Mouse (Mus musculus): ENCODE measurements at regions not wholly inside any gene's neighbourhood (a gene's known extent, or its start where the extent isn't known, plus 50 kb on each side); places are given as distances from the start of the nearest gene placed in this dataset.
A peak's percentile ranks its signal among the peaks of the same experiment; 100 is the strongest.
"Not testable (repeated sequence)": the region's sequence is repeated elsewhere in the genome, so short reads cannot be mapped to it uniquely, and the experiment has no call there.

DNA sequence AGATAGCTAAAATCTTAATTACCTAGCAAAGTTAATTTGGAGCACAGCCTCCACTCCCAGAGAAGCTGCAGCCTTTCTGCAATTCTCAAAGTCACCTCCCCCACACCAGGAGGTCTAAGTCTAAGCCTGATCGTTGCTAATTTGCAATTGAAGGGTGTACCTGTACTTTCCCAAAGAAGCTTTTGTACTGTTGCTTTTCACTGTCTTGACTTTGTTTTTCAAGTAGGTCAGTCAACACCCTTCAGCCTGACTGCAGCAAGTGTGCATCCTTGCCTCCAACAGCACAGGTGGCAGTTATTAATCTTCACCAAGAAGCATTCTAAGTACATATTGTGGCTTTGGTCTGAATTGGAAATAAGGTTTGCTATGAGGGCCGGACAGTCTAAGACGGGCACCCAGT is 91.7 kb upstream of the Slc22a30 start:
- not testable (repeated sequence) for ATAC-seq (replicated peaks; ENCODE audit: low FRiP score, poor library complexity, severe bottlenecking)

GRCm38 (mm10) chr19:8497526-8497925 is 92.6 kb upstream of the Slc22a30 start:
- ATAC-seq (replicated peaks; ENCODE audit: low FRiP score, poor library complexity, severe bottlenecking), result not testable (repeated sequence)

GRCm38 (mm10) chr19:8517721-8518120 is 73.3 kb upstream of the Slc22a8 start:
- not testable (repeated sequence) for ATAC-seq (replicated peaks; ENCODE audit: low FRiP score, poor library complexity, severe bottlenecking)

- ATAC-seq (replicated peaks; ENCODE audit: low FRiP score, poor library complexity, severe bottlenecking), result peak; percentile 75
Observed at GRCm38 (mm10) chr19:8518273-8518672, 72.8 kb upstream of the Slc22a8 start.

DNA sequence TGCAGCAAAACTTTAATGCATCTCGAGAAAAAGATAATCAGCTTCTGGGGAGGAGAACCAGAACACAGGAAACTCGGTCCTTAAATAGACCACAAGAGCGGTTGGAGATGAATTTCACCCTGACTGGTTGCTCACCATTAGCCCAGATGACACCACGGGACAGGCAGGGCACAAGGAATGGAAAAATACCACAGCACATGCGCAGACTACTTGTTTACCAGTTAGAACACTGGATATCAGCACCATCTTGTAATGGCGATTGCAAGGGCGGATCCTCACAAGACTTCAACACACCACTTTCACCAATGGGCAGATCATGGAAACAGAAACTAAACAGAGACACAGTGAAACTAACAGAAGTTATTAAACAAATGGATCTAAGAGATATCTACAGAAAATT is 72.1 kb upstream of the Slc22a8 start:
- not testable (repeated sequence) for ATAC-seq (replicated peaks; ENCODE audit: low FRiP score, poor library complexity, severe bottlenecking)

- no peak for ATAC-seq (replicated peaks; ENCODE audit: low FRiP score, poor library complexity, severe bottlenecking)
Observed at GRCm38 (mm10) chr19:8534597-8534996, 56.5 kb upstream of the Slc22a8 start.

GRCm38 (mm10) chr19:8536085-8536484 is 55.0 kb upstream of the Slc22a8 start:
- ATAC-seq (replicated peaks; ENCODE audit: low FRiP score, poor library complexity, severe bottlenecking), result no peak
